Mouse (Mus musculus) midbrain, embryonic 13.5 days (tissue): ENCODE data around the gene Palmd. TPM values are rescaled to one million over a fixed set of nuclear protein-coding genes. Genes with fewer than 3 reads are reported as not detected.

Experiments
- ATAC-seq: fragments of 200-750 bp; cut with Nextera tagmentation; 2 replicates; pipeline ENCODE4 v1.8.0; 2017; ENCODE audit warnings: mild to moderate bottlenecking, moderate TSS enrichment, moderate library complexity
- H3K27ac ChIP-seq: fragments of 300-500 bp; sonication (generic); 2 replicates; pipeline ENCODE4 v1.5.1; 2015; ENCODE audit warnings: inconsistent platforms, mild to moderate bottlenecking, moderate library complexity
- H3K27me3 ChIP-seq: fragments of 300-500 bp; sonication (generic); 2 replicates; pipeline ENCODE4 v1.6.1; 2015; ENCODE audit warnings: mild to moderate bottlenecking, inconsistent platforms
- H3K36me3 ChIP-seq: fragments of 300-500 bp; sonication (generic); 2 replicates; pipeline ENCODE4 v1.6.1; 2015; ENCODE audit warnings: mild to moderate bottlenecking, inconsistent platforms
- H3K4me1 ChIP-seq: fragments of 300-500 bp; sonication (generic); replicated peaks from 2 replicates; pipeline ENCODE4 v1.6.1; 2015; ENCODE audit warnings: inconsistent platforms
- H3K4me2 ChIP-seq: fragments of 300-500 bp; sonication (generic); replicated peaks from 2 replicates; pipeline ENCODE4 v1.6.1; 2015; ENCODE audit warnings: moderate library complexity, mild to moderate bottlenecking, inconsistent platforms
- H3K4me3 ChIP-seq: fragments of 300-500 bp; sonication (generic); replicated peaks from 2 replicates; pipeline ENCODE4 v1.5.1; 2015; ENCODE audit warnings: mild to moderate bottlenecking, inconsistent platforms
- H3K9ac ChIP-seq: fragments of 300-500 bp; sonication (generic); replicated peaks from 2 replicates; pipeline ENCODE4 v1.6.1; 2015; ENCODE audit warnings: mild to moderate bottlenecking, inconsistent platforms
- H3K9me3 ChIP-seq: fragments of 300-500 bp; sonication (generic); 2 replicates; pipeline ENCODE4 v1.6.1; 2016; ENCODE audit warnings: mild to moderate bottlenecking, inconsistent platforms
- WGBS: fragments of 180-500 bp; shearing (Covaris S2); methylation state at CpG from one replicate; pipeline ENCODE4 v1.1.7; 2015; 5-methylcytosine and 5-hydroxymethylcytosine counted together
- polyA plus RNA-seq: library from polyadenylated mRNA; unstranded; fragments of >200 nt; fragmentation: Nextera tagmentation; extraction: Ambion mirVana; gene quantifications from 2 replicates; pipeline ENCODE4 v1.2.1, GENCODE M21; 2015

Gene Palmd
- polyA plus RNA-seq = 7.7 and 8.9 TPM in 2 replicates

DNA sequence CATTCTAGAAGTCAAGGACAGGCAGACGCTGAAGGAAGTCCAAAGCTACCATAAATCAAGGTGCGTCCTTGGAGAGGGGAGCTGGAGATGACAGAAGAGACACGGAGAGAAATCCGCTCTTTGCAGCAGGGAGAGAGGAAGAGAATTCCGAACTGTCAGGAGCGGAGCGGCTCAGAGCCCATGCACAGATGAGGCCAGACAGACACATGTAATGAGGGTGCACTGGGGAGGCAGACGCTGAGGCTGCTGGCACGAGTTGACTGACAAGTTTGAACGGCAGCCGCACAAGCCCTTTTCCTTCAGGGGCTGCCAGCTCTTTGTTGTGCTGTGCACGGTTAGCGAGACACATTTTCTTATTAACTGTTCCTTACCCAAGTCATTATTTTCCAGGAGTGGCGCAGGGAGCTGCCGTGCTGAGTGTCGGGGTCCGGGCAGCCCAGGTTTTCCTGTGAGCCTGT, at the start of gene Palmd:
Gene Palmd, minus strand, starts transcription at position 448 of the 458 bp plus-strand sequence.
- ATAC-seq = peak; percentile 97
- H3K4me2 ChIP-seq = peak within 1 kb of the TSS; percentile 53
- WGBS = 10% methylated on average over 17 of the region's 17 CpGs
- H3K4me3 ChIP-seq = peak within 1 kb of the TSS; percentile 42
- H3K36me3 ChIP-seq = no peaks in the 10 kb centered on the region
- H3K9me3 ChIP-seq = no peaks in the 10 kb centered on the region
- H3K27me3 ChIP-seq = 0 out of 2 replicates have a peak, but pooled peaks cover 3% of the 10 kb centered on the region
- H3K4me1 ChIP-seq = peaks cover 27% of the 10 kb centered on the region
- peak within 1 kb of the TSS; percentile 78 for H3K27ac ChIP-seq
- H3K9ac ChIP-seq = peak within 1 kb of the TSS; percentile 56

DNA sequence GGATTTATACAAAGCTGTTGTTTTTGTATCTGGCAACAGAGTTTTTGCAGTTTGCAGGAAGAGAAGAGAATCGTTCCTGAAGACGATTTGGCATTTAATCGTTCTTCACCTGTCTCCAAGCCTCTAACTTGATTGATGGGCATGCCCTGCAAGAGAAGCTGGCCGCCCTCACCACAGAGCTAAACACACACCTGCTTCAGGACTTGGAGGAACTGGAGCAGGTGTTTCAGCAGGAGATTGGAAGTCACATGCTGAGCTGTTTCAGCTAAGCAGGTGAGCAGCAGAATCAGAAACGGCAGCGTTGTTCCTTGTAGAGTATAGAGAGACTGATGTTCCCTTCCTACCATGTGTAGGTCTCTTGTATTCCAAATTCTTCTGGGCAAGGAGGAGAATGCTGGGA, 41.4 kb upstream of the Palmd start:
- Histone ChIP-seq H3K4me1 (no peaks in the 10 kb centered on the region), H3K4me2 (no peak overlapping the region), H3K4me3 (no peak overlapping the region), H3K9ac (no peak overlapping the region), H3K27me3 (no peaks in the 10 kb centered on the region), H3K9me3 (no peaks in the 10 kb centered on the region), H3K36me3 (no peaks in the 10 kb centered on the region), H3K27ac (no peak overlapping the region)
- WGBS = 89% methylated on average over 6 of the region's 6 CpGs
- no peak for ATAC-seq

DNA sequence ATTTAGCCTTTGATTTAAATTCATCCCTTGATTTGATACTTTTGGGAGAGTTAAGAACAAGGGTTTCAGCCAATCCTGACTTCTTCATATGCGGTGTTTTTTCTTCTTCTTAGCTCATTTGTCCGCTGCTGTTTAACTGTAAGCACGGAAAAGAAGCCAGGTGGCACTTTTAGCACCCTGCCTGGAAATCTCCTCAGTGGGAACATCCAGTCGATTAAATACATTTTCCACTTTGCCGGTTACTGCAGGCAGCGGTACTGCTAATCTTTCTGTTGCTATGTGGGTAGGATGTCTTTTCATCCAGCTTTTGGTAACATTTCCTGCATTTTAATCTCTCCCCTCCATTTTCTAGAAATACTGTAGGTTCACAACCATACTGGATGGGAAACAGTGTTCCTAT, 38.6 kb upstream of the Palmd start:
- H3K27ac ChIP-seq = no peak overlapping the region
- no peak overlapping the region for H3K9ac ChIP-seq
- 60% methylated on average over 6 of the region's 6 CpGs for WGBS
- ATAC-seq = no peak
- peaks cover 12% of the 10 kb centered on the region; the same call in 1 of the 2 replicates for H3K27me3 ChIP-seq
- H3K4me2 ChIP-seq = no peak overlapping the region
- H3K36me3 ChIP-seq = no peaks in the 10 kb centered on the region
- 0 out of 2 replicates have a peak, but pooled peaks cover 1% of the 10 kb centered on the region for H3K4me1 ChIP-seq
- no peaks in the 10 kb centered on the region for H3K9me3 ChIP-seq
- H3K4me3 ChIP-seq = no peak overlapping the region

DNA sequence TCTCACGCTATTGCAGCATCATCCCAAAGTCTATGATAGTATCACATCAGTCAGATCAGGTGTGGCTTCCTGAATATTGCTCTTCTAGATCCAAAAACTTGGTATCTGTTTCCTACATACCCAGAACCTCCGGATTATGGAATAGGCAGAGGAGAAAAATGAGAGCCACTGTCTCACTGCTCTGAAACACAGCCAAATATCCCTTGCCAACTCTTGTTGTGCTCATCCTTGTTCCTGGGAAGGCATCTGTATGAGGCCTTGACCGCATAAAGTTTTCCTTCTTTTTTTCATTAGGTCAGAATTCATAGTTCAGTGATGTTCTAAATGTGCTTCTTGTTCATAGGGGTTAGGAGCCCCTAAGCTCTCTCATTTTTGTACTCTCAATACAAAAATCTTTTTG, 37.8 kb upstream of the Palmd start:
- Histone ChIP-seq H3K36me3 (no peaks in the 10 kb centered on the region), H3K27ac (no peak overlapping the region), H3K4me1 (peaks cover 8% of the 10 kb centered on the region), H3K9me3 (no peaks in the 10 kb centered on the region), H3K9ac (no peak overlapping the region), H3K4me2 (no peak overlapping the region), H3K27me3 (peaks cover 12% of the 10 kb centered on the region; the same call in 1 of the 2 replicates), H3K4me3 (no peak overlapping the region)
- ATAC-seq = no peak
- WGBS = 97% methylated on average over 3 of the region's 3 CpGs

DNA sequence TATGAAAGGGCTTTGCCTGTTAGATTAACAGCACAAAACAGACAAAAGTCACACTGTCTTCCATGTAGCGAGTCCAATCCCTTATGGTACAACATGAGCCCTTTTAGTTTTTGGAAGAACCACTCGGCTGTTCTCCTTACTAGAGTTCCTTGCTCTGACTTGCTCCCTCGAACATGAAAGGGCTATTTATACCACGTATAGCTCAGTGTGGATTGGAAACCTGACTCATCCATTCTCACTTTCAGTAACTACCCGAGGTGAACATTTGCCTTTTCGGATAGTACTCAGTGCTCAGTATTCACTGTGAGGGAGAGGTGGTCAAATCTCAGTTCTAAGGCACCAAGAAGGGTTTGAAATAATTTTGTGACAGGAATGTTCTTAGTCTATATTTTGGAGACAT, 34.6 kb upstream of the Palmd start:
- H3K27ac ChIP-seq = no peak overlapping the region
- no peak overlapping the region for H3K4me2 ChIP-seq
- no peaks in the 10 kb centered on the region for H3K36me3 ChIP-seq
- peaks cover 13% of the 10 kb centered on the region for H3K4me1 ChIP-seq
- peaks cover 18% of the 10 kb centered on the region; the same call in 1 of the 2 replicates for H3K27me3 ChIP-seq
- no peak overlapping the region for H3K4me3 ChIP-seq
- WGBS = 82% methylated on average over 6 of the region's 6 CpGs
- no peak for ATAC-seq
- no peak overlapping the region for H3K9ac ChIP-seq
- H3K9me3 ChIP-seq = no peaks in the 10 kb centered on the region

DNA sequence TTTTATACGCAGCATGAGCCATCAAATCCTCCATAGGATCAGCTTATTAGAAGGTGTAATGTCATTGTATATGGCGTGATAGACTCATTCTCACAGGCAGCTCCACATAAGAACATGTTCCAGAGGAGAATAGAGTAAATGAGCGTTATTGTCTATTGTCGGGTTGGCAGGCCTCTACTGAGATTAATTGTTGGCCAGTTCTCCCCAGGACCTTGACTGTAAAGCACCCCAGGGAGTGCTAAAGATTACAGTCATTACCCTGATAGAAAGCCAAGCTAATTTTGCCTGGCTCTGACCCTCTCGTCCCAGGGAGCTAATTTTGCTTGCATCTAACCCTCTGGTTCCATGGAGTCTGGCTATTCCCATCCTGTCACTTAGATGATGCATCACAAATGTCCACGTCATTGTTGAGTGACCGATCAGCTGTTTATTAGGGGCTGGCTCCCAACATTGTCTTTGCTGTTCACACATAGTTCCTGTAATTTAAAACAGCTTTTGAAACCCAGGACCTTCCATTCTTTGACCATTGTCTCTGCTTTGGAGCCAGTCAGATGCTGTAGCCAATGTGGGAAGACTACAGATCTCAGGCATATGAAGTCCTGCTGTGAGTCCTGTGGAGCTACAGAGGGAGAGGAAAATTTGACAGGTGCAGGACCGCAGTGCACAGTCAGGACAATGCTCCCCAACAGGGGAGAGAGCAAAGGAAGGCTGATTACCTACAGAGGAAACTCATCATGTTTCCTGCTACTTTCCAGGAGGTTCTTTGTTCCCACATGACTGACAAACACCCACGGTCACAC, 33.1 kb upstream of the Palmd start:
- ATAC-seq = peak; percentile 85
- Histone ChIP-seq H3K9ac (no peak overlapping the region), H3K27ac (no peak overlapping the region), H3K27me3 (peaks cover 19% of the 10 kb centered on the region; the same call in 1 of the 2 replicates), H3K36me3 (no peaks in the 10 kb centered on the region), H3K4me1 (peaks cover 13% of the 10 kb centered on the region), H3K4me3 (no peak overlapping the region), H3K4me2 (no peak overlapping the region), H3K9me3 (no peaks in the 10 kb centered on the region)
- WGBS = 31% methylated on average over 9 of the region's 9 CpGs

DNA sequence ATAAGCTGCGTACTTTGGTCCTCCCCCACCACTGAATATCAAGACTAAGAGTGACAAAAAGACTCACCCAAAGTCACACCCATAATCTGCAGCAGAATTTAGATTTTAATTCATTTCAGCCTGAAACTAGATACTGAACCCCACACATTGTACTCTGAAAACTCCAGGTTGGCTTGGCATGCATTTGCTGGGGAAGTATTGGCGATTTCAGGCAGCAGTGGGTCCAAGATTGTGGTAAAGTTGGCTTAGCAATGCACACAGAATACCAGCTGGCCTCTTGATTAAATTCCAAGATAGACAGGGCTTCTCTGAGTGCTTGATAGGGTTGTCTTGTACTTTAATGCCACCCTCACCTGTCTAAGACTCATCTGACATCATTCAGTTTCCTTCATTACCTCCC, 24.2 kb upstream of the Palmd start:
- H3K27ac ChIP-seq = no peak overlapping the region
- no peak overlapping the region for H3K4me2 ChIP-seq
- no peaks in the 10 kb centered on the region for H3K9me3 ChIP-seq
- no peaks in the 10 kb centered on the region for H3K36me3 ChIP-seq
- no peak overlapping the region for H3K4me3 ChIP-seq
- no peaks in the 10 kb centered on the region for H3K27me3 ChIP-seq
- WGBS = 86% methylated on average over 2 of the region's 2 CpGs
- no peak for ATAC-seq
- no peaks in the 10 kb centered on the region for H3K4me1 ChIP-seq
- H3K9ac ChIP-seq = no peak overlapping the region

DNA sequence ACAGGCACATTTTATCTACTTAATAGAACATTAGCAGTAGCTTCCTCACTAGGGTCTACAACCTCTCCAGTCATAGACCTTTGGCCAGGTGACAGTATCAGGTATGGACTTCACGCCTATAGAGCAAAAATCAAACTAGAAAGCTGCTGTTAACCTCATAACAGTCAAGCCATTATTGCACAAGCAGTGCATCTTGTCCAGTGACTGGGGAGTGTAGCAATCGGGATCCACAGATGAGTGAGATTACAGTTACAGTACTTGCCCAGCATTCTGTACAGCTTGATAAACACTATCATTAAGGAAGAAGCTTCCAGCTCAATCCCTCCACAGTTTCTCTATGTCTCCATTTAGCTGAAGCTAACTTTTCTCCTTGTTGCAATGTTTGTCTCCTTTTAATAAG, 22.4 kb upstream of the Palmd start:
- no peak overlapping the region for H3K4me3 ChIP-seq
- H3K36me3 ChIP-seq = no peaks in the 10 kb centered on the region
- no peaks in the 10 kb centered on the region for H3K9me3 ChIP-seq
- no peak for ATAC-seq
- no peak overlapping the region for H3K27ac ChIP-seq
- peaks cover 8% of the 10 kb centered on the region for H3K4me1 ChIP-seq
- H3K9ac ChIP-seq = no peak overlapping the region
- no peaks in the 10 kb centered on the region for H3K27me3 ChIP-seq
- WGBS = 89% methylated on average over 2 of the region's 2 CpGs
- no peak overlapping the region for H3K4me2 ChIP-seq

DNA sequence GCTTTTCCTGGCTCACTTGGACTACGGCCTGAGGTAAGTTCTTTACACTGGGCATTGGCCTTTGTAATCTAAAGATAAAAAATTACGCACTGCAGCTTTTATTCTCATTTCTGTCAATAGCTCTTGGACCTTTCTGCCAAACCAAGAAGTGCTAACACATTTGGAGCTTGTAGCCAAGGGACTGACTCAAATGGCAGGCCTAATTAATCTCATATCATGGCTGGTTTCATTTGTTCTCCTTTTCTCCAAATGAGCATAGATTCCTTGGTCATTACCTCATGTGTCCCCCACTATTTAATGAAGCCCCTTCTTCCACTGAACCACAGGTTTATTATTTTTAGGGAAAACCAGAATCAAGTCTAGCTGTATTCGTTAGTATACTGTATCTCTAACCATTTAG, 19.4 kb upstream of the Palmd start:
- no peak overlapping the region for H3K4me3 ChIP-seq
- H3K4me1 ChIP-seq = peaks cover 25% of the 10 kb centered on the region
- no peak for ATAC-seq
- H3K9me3 ChIP-seq = no peaks in the 10 kb centered on the region
- H3K36me3 ChIP-seq = no peaks in the 10 kb centered on the region
- H3K9ac ChIP-seq = no peak overlapping the region
- H3K27ac ChIP-seq = no peak overlapping the region
- no peak overlapping the region for H3K4me2 ChIP-seq
- H3K27me3 ChIP-seq = no peaks in the 10 kb centered on the region
- 84% methylated on average over 3 of the region's 3 CpGs for WGBS

DNA sequence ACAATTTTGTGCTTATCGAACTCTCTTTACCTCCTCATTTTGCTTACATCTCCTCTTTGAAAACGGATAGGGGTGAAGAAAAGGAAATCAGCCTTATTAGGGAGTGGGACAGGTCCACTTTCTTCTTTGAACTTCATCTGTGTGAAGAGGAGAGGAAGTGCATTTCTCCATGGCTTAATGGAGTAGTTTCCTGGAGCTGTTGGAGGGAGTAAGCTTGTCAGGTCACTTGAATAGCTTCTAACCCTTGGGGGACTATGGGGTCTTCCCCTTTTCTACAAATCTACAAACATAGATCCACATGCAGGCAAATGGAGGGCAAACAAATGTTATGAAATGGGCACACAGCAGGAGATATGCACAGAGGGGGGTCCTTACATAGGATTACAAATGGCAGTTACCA, 17.7 kb upstream of the Palmd start:
- H3K9me3 ChIP-seq = no peaks in the 10 kb centered on the region
- no peak overlapping the region for H3K27ac ChIP-seq
- no peaks in the 10 kb centered on the region for H3K36me3 ChIP-seq
- no peak overlapping the region for H3K4me2 ChIP-seq
- no peak overlapping the region for H3K4me3 ChIP-seq
- WGBS = 57% methylated on average over 2 of the region's 2 CpGs
- peaks cover 25% of the 10 kb centered on the region for H3K4me1 ChIP-seq
- no peak overlapping the region for H3K9ac ChIP-seq
- ATAC-seq = no peak
- H3K27me3 ChIP-seq = no peaks in the 10 kb centered on the region

DNA sequence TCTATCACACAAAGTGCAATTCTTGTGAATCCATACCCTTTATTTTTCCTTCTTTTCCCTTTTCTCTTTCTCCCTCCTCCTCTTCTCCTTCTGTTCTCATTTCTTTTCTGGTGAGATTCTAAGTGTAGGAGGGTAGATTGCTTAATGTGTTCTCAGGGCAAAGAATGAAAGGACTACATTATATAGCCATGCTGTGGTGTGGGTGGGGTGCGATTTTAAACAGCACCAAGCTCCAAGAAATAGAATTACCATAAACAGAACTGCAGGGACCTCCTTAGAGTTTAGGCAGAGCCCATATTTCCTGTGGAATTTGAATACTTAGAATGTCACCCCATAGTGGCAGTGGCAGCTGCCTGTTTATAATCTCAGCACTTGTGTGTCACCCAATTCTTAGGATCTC, 17.0 kb upstream of the Palmd start:
- 33% methylated on average over 1 of the region's 1 CpGs for WGBS
- peak; percentile 48; the same call in 1 of the 2 replicates for ATAC-seq

DNA sequence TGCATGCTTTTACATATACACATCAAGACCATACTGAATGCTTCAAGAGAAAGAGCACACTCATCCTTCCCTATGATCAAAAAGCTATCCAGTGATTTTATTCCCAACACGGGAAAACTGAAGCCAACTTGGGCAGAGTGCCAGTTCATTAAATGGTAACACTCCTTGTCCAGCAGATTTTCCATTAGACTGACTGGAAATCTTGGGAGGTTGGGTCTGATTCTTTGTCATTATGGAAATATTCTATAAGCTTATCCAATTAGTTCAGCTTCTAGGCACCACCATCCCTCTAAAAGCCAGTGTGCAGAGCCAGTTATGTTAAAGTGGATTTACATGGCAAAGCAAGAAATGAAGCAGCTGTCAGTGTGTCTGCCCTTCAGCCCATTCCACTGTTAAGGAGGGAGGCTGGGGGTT, 16.3 kb upstream of the Palmd start:
- no peaks in the 10 kb centered on the region for H3K27me3 ChIP-seq
- H3K4me3 ChIP-seq = no peak overlapping the region
- peak overlapping the region; percentile 47; the same call in 1 of the 2 replicates for H3K27ac ChIP-seq
- no peaks in the 10 kb centered on the region for H3K36me3 ChIP-seq
- no peak overlapping the region for H3K9ac ChIP-seq
- 22% methylated on average over 1 of the region's 1 CpGs for WGBS
- H3K9me3 ChIP-seq = no peaks in the 10 kb centered on the region
- no peak overlapping the region for H3K4me2 ChIP-seq
- peaks cover 25% of the 10 kb centered on the region for H3K4me1 ChIP-seq
- ATAC-seq = peak; percentile 97

More for the DNA sequence above, 17.0 kb upstream of the Palmd start:
- Histone ChIP-seq H3K4me2 (no peak overlapping the region), H3K27me3 (no peaks in the 10 kb centered on the region), H3K4me3 (no peak overlapping the region), H3K4me1 (peaks cover 25% of the 10 kb centered on the region), H3K36me3 (no peaks in the 10 kb centered on the region), H3K9me3 (no peaks in the 10 kb centered on the region), H3K27ac (peak overlapping the region; percentile 56), H3K9ac (no peak overlapping the region)
